Mouse (Mus musculus) gastrocnemius, postnatal 4 days (tissue): ENCODE data around the gene Cuedc2. TPM values are rescaled to one million over a fixed set of nuclear protein-coding genes. Genes with fewer than 3 reads are reported as not detected.

Experiments used
- DNase-seq, 2 experiments: peaks; one replicate each; pipeline ENCODE4 v3.0.0; 2021 to 2022; ENCODE audit warnings: low spot score in 2 of 2, mixed read lengths in 2 of 2
- microRNA-seq: library from miRNA; unstranded; fragments of <30 nt; microRNA quantifications from one replicate; pipeline ENCODE4 v1.2.0, GENCODE M21; 2021
- total RNA-seq, 2 experiments: library from RNA; stranded (reverse); gene quantifications; 2 replicates each; pipeline ENCODE4 v1.2.3; 2021

The Cuedc2 gene
- total RNA-seq, 2 experiments from 2014 or later = 106 to 120 TPM

DNA sequence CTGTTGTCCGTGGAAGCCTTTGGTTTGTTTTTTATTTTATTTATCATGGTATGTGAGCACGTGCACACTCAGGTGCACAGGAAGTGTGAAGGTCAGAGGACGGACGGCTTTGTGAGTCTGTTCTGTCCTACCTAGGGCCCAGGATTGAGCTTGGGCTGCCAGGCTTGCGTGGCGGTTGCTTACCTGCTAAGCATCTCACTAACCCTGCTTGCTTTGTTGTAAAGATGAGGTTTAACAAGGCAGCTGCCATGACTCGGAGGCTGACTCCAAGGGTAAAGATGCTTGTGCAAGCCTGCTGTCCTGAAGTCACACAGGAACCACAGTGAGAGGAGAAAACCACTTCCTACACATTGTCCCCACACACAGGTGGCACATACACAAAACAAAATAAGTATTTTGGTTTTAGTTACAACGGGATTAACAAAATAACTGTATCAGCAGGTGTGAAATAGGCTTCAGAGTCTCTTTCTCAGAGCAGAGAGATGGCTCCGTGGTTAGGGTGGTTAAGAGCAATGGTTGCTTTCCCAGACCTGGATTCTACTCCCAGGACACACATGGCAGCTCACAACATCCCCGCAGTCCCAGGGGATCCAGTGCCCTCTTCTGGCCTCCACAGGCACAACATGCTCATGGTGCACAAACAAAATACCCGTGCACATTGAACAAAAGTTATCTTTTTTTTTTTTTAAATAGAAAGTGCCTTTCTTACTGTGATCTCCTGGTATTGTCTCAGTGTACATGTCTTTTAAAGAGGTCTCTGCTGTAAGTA, 56.2 kb downstream of the Cuedc2 start:
- DNase-seq = no peak

Small RNA genes within 50 kb of the gene (microRNA-seq; reads per million reads assigned to microRNA genes)
- gene Mir146b = not detected

Other genes with a start within 250 kb of the Cuedc2 start
- gene Elovl3, start 206.8 kb downstream of the Cuedc2 start, total RNA-seq = not detected
- 10 to 100 TPM; 32.2 to 36.1 TPM for gene Pitx3, start 190.4 kb downstream of the Cuedc2 start, total RNA-seq
- 10 to 100 TPM; 76.4 to 86.9 TPM for gene Gbf1, start 186.2 kb downstream of the Cuedc2 start, total RNA-seq
- gene Nfkb2, start 34.4 kb downstream of the Cuedc2 start, total RNA-seq = 10 to 100 TPM; 19.0 to 20.2 TPM
- gene Psd, start 11.5 kb downstream of the Cuedc2 start, total RNA-seq = 1 to 10 TPM; 2.0 to 2.9 TPM
- gene Fbxl15, start 10.5 kb downstream of the Cuedc2 start, total RNA-seq = 1 to 10 TPM; 4.4 to 5.1 TPM
- gene Mfsd13a, start 2.4 kb upstream of the Cuedc2 start, total RNA-seq = 1 to 10 TPM; 1.7 to 2.5 TPM
- under 1 TPM; 0.59 to 0.70 TPM for gene 2310034G01Rik, start 11.6 kb upstream of the Cuedc2 start, total RNA-seq
- gene Actr1a, start 57.0 kb upstream of the Cuedc2 start, total RNA-seq = 10 to 100 TPM; 80.8 to 88.7 TPM
- gene Sufu, start 58.2 kb upstream of the Cuedc2 start, total RNA-seq = 10 to 100 TPM; 20.1 to 23.5 TPM
- 10 to 100 TPM; 40.4 to 41.4 TPM for gene Trim8, start 163.0 kb upstream of the Cuedc2 start, total RNA-seq
- 10 to 100 TPM; 34.8 to 37.9 TPM for gene Arl3, start 234.5 kb upstream of the Cuedc2 start, total RNA-seq
- 10 to 100 TPM in 1 of 2 experiments, 1 to 10 TPM in 1; 7.8 to 11.2 TPM for gene Sfxn2, start 234.7 kb upstream of the Cuedc2 start, total RNA-seq